Mouse (Mus musculus): ENCODE data around the gene Wasl.

- TF ChIP-seq GATA1 (IDR thresholded peaks at IDR 0.05; ENCODE audit: borderline replicate concordance, low read length) (no peak), FLI1 (IDR thresholded peaks at IDR 0.05; ENCODE audit: low read length) (peak; percentile 83; the same call in 1 of the 2 replicates)
Observed at GRCm38 (mm10) chr6:24664867-24665458, at the start of gene Wasl.

Measured in megakaryocyte, embryonic 14.5 days (primary cell).